Mouse (Mus musculus): Measurements from ENCODE around the gene Myo10. TPM values are rescaled to one million over a fixed set of nuclear protein-coding genes. Genes with fewer than 3 reads are reported as not detected.

Gene Myo10
- polyA plus RNA-seq (2016; fragmentation: Nextera tagmentation; extraction: Ambion mirVana) = 35.0 and 42.8 TPM in 2 replicates

DNA sequence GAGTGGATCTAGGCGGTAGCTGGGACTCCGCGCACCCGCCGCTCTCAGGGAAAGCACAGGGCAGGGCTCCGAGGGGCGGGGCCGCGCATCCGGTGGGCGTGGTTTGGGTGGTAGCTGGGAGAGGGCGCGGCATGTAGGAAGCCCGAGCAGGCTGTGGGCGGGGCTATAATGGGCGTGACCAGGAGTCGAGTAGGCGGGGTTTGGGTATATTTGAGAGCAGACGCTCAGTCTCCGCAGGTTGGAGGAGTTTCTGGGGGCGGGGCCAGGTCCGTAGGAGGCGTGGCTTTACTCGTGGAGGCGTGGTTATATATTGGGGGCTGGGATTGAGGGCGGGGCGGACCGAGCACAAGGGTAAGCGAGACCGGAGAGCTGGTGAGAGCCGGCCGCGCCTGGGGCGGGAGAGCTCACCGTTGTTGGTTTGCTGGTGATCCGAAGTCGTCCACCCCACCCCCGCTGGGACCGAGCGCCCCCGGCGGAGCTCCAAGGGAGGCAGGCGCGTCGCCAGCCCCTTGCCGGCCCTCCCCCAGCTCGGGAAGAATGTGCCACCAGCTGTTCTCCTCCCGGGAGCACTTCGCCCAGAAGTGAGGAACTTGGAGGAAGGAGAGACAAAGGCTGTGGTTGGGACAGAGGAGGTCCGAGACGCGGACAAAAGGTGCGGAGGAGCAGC, at the start of gene Myo10:
Myo10 (plus strand) TSS at position 326 of the 667 bp plus-strand sequence.
- peak within 1 kb of the TSS; percentile 94 for H3K4me2 ChIP-seq (replicated peaks)
- H3K36me3 ChIP-seq = no peaks in the 10 kb centered on the region
- H3K4me3 ChIP-seq = peak within 1 kb of the TSS; percentile 77
- ATAC-seq (ENCODE audit: low FRiP score, low read depth) = peak; percentile 96
- H3K9ac ChIP-seq = peak within 1 kb of the TSS; percentile 72
- 0 out of 2 replicates have a peak within 1 kb of the TSS, but pooled peaks have one; percentile 26 for H3K27ac ChIP-seq
- H3K27me3 ChIP-seq (replicated peaks) = peaks cover 5% of the 10 kb centered on the region; the same call in 1 of the 2 replicates
- WGBS = under 1% methylated on average over 53 of the region's 53 CpGs
- no peaks in the 10 kb centered on the region for H3K9me3 ChIP-seq
- peaks cover 19% of the 10 kb centered on the region for H3K4me1 ChIP-seq

DNA sequence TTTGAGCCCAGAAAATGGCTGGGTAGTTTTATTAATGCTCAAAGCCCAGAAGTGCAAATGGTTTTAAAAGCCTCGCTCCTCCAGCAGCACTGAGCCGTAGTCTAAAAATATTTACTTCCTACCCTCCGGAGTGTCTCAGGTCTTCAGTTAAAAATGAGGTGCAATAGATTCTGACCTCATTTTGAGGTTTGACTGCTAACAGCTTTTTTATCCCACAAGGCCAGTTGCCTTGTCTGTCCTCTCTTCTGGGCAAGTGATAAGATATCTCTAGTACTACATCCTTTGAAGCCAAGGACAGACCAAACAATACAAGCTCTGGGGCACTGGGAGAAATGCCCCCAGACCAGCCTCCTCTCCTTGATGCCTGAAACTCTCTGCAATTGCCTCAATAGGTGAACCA, 49.2 kb upstream of the Myo10 start:
- no peaks in the 10 kb centered on the region for H3K36me3 ChIP-seq
- WGBS = 75% methylated on average over 3 of the region's 3 CpGs
- no peaks in the 10 kb centered on the region for H3K9me3 ChIP-seq
- H3K4me1 ChIP-seq = no peaks in the 10 kb centered on the region
- H3K4me3 ChIP-seq = no peak overlapping the region
- H3K4me2 ChIP-seq (replicated peaks) = no peak overlapping the region
- H3K27ac ChIP-seq = no peak overlapping the region
- no peak for ATAC-seq (ENCODE audit: low FRiP score, low read depth)
- H3K27me3 ChIP-seq (replicated peaks) = no peaks in the 10 kb centered on the region
- no peak overlapping the region for H3K9ac ChIP-seq

DNA sequence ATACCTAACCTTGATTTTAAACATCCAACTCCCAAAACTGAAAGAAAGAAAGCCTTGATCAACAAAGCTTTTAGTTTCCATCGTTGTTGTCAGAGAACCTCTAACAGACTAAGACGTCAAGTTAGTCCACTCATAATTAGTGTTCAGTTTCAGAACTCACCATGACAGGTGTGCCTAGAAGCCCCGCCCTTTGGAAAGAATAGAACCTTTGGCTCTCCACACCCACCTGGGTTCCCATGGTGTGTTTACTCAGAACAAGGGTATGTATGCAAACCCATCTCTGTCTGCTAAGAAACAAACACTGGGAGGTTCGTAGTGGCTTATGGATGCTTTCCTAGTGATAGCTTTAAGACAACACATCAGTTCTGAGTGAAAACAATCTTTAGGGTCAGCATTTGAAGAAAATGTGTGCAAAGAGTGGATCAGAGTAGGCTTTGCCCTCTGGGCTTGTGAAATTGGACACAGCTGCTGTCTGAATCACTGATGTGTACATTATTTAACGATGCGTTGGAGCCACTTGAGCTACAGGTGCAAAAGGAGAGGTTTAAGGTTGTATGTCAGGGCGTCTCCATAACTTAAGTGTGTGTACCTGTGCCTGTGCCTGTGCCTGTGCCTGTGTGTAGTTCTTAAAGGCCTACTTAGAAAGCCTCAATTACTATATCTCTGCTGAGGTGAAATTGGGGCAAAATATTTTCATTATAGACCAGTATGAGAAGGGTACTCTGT, 48.3 kb upstream of the Myo10 start:
- no peak overlapping the region for H3K9ac ChIP-seq
- no peak overlapping the region for H3K4me2 ChIP-seq (replicated peaks)
- H3K27me3 ChIP-seq (replicated peaks) = no peaks in the 10 kb centered on the region
- 90% methylated on average over 7 of the region's 7 CpGs for WGBS
- H3K9me3 ChIP-seq = no peaks in the 10 kb centered on the region
- no peak overlapping the region for H3K4me3 ChIP-seq
- H3K4me1 ChIP-seq = no peaks in the 10 kb centered on the region
- no peak for ATAC-seq (ENCODE audit: low FRiP score, low read depth)
- no peaks in the 10 kb centered on the region for H3K36me3 ChIP-seq
- no peak overlapping the region for H3K27ac ChIP-seq

DNA sequence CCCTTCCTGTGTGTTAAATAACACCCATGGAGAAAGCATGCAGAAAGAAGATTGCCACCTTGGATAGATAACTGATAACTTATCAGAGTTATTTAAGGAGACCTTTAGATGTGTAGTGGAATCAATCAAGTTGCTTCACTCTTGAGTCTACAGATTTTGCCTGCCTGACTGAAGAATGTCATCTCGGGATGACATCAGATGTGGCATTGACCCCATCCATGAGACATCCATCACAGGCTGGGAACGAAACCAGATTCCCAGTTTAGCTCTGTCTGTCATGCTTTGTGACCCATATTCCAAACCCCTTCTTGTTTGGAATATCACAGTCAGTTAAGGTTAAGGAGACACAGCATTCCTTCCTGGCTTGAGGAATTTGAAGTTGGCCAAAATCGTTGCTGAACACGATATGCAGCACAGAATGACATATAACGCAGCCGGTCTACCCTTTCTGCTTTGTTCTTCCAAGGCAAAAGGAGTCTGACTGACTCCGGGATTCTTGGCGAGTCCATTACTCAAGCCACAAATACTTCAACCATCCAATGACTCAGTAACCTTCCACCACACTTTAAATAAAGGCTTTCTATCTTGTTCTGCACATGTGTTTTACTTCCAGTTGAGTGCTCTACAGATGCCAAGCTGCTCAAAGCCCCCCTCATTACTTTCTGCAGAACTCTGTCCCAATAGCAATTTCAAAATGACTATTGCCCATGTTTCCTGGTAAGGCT, 44.8 kb upstream of the Myo10 start:
- Histone ChIP-seq H3K4me2 (replicated peaks) (no peak overlapping the region), H3K9ac (no peak overlapping the region), H3K4me1 (peaks cover 4% of the 10 kb centered on the region; the same call in 1 of the 2 replicates), H3K27ac (no peak overlapping the region), H3K27me3 (replicated peaks) (no peaks in the 10 kb centered on the region), H3K9me3 (no peaks in the 10 kb centered on the region), H3K36me3 (no peaks in the 10 kb centered on the region), H3K4me3 (no peak overlapping the region)
- WGBS = 85% methylated on average over 8 of the region's 8 CpGs
- ATAC-seq (ENCODE audit: low FRiP score, low read depth) = no peak

DNA sequence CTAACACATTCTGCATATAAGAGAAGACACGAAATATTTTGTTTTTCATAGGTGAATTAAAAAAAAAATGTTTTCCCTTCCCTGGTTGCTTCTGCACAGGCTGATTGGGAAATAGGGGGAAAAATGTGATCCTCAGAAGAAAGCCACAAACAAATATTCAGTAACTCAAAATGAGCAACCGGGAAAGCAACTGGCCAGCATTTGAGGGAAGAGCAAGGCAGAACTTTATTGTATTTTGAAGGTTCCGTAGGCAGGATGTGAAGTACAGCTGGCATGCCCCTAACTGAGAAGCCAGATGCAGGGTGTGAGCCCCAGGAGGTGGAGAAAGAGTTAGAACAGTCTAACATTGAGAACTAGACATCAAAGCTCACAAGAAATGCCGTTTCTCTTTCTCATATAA, 44.0 kb upstream of the Myo10 start:
- Histone ChIP-seq H3K4me2 (replicated peaks) (no peak overlapping the region), H3K36me3 (no peaks in the 10 kb centered on the region), H3K27me3 (replicated peaks) (no peaks in the 10 kb centered on the region), H3K9ac (no peak overlapping the region), H3K4me1 (peaks cover 4% of the 10 kb centered on the region; the same call in 1 of the 2 replicates), H3K4me3 (no peak overlapping the region), H3K27ac (no peak overlapping the region), H3K9me3 (no peaks in the 10 kb centered on the region)
- no peak for ATAC-seq (ENCODE audit: low FRiP score, low read depth)
- WGBS = 76% methylated on average over 4 of the region's 4 CpGs

DNA sequence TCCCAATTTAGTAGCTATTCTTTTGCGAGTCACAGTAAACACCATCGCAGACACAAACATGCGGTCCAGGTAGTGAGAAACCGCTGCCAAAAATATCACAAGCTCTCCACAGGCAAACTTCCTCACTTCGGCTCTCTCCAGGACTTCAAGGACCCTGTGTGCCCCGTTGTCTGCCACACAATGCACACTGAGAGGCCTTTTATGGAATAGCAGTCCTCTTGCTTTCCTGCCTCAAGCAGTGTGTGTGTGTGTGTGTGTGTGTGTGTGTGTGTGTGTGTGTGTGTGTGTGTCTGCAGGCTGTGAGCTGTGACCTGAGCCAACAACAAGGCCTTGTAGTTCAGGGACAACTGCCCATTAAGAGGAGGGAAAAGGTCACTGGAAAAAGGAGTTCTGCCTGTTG, 41.6 kb upstream of the Myo10 start:
- Histone ChIP-seq H3K4me2 (replicated peaks) (no peak overlapping the region), H3K36me3 (no peaks in the 10 kb centered on the region), H3K27ac (no peak overlapping the region), H3K4me1 (peaks cover 4% of the 10 kb centered on the region; the same call in 1 of the 2 replicates), H3K4me3 (no peak overlapping the region), H3K27me3 (replicated peaks) (no peaks in the 10 kb centered on the region), H3K9me3 (no peaks in the 10 kb centered on the region), H3K9ac (no peak overlapping the region)
- ATAC-seq (ENCODE audit: low FRiP score, low read depth) = no peak
- 51% methylated on average over 6 of the region's 6 CpGs for WGBS

DNA sequence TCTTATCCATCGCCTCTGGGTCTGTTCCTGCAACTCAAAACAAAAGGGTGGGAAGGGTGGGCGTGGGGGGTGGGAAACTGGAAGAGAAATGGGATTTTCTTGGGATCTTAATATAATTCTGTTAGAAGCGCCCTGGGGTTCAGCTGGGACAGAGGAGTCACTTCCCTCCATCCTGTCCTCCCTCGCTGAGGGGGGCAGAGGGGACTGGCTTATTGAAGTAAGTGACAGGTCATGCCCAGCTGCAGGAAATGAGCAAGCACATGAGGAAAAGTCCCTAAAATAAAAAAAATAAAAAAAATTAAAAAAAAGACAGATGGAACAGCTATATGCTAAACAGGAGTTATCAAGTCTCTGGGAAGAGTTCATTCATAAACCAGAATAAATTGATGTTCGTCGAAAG, 40.3 kb upstream of the Myo10 start:
- Histone ChIP-seq H3K9me3 (no peaks in the 10 kb centered on the region), H3K36me3 (no peaks in the 10 kb centered on the region), H3K27ac (no peak overlapping the region), H3K4me1 (peaks cover 4% of the 10 kb centered on the region; the same call in 1 of the 2 replicates), H3K27me3 (replicated peaks) (no peaks in the 10 kb centered on the region), H3K4me3 (no peak overlapping the region), H3K9ac (no peak overlapping the region), H3K4me2 (replicated peaks) (no peak overlapping the region)
- no peak for ATAC-seq (ENCODE audit: low FRiP score, low read depth)
- 72% methylated on average over 6 of the region's 6 CpGs for WGBS

DNA sequence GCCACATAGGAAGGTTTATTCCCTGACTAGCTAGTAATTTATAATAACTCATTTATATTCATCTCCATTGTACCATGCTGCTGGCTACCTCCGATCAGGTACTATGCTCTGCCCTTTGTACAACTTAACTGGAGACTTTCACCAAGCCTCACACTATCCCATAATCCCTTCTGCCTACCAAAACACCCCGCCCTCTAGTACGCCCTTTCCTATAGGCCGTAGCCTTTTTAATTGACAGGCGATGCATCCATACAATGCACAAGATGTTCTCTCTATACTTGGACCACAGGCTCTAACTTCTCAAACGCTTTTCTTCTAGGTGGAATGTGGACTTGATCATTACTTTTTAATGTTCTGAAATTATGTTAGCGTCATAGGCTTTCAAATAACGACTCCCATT, 39.0 kb upstream of the Myo10 start:
- H3K4me2 ChIP-seq (replicated peaks) = no peak overlapping the region
- ATAC-seq (ENCODE audit: low FRiP score, low read depth) = no peak
- no peak overlapping the region for H3K9ac ChIP-seq
- H3K27me3 ChIP-seq (replicated peaks) = no peaks in the 10 kb centered on the region
- H3K4me3 ChIP-seq = no peak overlapping the region
- H3K36me3 ChIP-seq = no peaks in the 10 kb centered on the region
- H3K9me3 ChIP-seq = no peaks in the 10 kb centered on the region
- no peak overlapping the region for H3K27ac ChIP-seq
- 91% methylated on average over 8 of the region's 8 CpGs for WGBS
- H3K4me1 ChIP-seq = peaks cover 4% of the 10 kb centered on the region; the same call in 1 of the 2 replicates

DNA sequence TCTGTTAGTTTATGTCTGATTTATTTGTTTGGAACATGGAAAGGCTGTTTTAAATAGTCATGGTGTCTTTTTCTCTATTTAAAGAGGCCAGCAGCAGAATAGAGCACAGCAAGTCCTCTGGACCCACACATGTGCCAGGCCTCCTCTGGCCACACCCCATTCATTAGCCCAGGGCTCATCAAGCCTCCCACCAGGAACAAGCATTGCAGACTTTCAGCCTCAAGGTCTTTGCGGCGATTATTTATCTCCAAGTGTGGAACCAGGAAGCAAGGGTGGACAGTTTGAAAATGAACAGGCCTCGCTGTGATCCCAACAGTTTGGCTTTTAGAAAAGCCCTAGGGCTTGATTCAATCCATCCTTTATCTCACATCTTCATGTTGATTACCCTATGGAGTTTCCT, 35.5 kb upstream of the Myo10 start:
- ATAC-seq (ENCODE audit: low FRiP score, low read depth) = no peak
- WGBS = 67% methylated on average over 3 of the region's 3 CpGs

DNA sequence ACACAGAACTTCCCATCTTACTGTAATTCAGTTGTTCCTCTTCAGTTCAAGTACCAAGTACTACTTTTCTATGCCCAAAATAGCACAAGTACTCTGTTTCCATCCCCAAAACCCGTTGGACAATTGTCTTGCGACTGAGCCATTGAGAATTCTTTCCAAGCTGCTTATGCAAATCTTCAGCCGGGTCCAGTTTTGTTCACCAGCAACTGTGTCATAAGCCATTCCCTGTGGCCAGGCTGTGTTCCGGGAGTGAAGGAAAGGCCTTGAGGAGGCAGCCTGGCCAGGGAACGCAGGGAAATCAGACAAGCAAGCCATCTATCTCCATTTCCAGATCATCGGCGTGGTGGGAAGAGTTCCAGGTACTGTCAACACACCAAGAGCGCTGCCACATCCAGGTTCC, 34.4 kb upstream of the Myo10 start:
- H3K4me2 ChIP-seq (replicated peaks) = no peak overlapping the region
- no peak overlapping the region for H3K4me3 ChIP-seq
- H3K9me3 ChIP-seq = no peaks in the 10 kb centered on the region
- no peaks in the 10 kb centered on the region for H3K27me3 ChIP-seq (replicated peaks)
- WGBS = 88% methylated on average over 8 of the region's 8 CpGs
- ATAC-seq (ENCODE audit: low FRiP score, low read depth) = no peak
- no peak overlapping the region for H3K9ac ChIP-seq
- no peaks in the 10 kb centered on the region for H3K36me3 ChIP-seq
- H3K4me1 ChIP-seq = no peaks in the 10 kb centered on the region
- no peak overlapping the region for H3K27ac ChIP-seq

More for the DNA sequence above, 35.5 kb upstream of the Myo10 start:
- H3K27me3 ChIP-seq (replicated peaks) = no peaks in the 10 kb centered on the region
- no peak overlapping the region for H3K9ac ChIP-seq
- H3K9me3 ChIP-seq = no peaks in the 10 kb centered on the region
- no peak overlapping the region for H3K4me2 ChIP-seq (replicated peaks)
- H3K4me3 ChIP-seq = no peak overlapping the region
- no peaks in the 10 kb centered on the region for H3K36me3 ChIP-seq
- no peak overlapping the region for H3K27ac ChIP-seq
- no peaks in the 10 kb centered on the region; the same call in 1 of the 2 replicates for H3K4me1 ChIP-seq

DNA sequence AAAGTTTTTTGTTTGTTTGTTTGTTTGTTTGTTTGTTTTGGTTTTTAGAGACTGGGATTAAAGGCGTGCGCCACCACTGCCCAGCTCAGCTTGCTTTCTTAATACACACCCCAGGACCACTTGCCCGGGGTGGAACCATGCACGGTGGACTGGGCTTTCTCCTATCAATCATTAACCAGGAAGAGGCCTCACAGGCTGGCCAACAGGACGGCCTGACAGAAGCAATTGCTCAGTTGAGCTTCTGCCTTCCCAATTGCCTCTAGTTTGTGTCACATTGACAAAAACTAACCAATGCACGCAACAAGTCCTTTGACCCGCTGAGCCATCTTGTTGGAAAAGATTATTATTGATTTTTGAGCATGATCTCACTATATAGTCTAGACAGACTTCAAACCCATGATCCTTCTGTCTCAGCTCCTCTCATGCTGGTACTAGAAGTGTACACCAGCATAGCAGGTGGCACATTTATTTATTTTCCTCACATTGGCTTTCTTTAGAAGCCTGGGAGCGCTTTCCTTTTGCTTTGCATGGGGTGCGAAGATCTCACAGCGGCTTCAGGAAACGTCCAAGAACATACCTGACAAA, 32.9 kb upstream of the Myo10 start:
- H3K27me3 ChIP-seq (replicated peaks) = no peaks in the 10 kb centered on the region
- 69% methylated on average over 11 of the region's 11 CpGs for WGBS
- ATAC-seq (ENCODE audit: low FRiP score, low read depth) = no peak
- no peaks in the 10 kb centered on the region for H3K36me3 ChIP-seq
- no peak overlapping the region for H3K9ac ChIP-seq
- no peak overlapping the region for H3K4me2 ChIP-seq (replicated peaks)
- H3K9me3 ChIP-seq = no peaks in the 10 kb centered on the region
- no peak overlapping the region for H3K27ac ChIP-seq
- no peak overlapping the region for H3K4me3 ChIP-seq
- H3K4me1 ChIP-seq = no peaks in the 10 kb centered on the region

DNA sequence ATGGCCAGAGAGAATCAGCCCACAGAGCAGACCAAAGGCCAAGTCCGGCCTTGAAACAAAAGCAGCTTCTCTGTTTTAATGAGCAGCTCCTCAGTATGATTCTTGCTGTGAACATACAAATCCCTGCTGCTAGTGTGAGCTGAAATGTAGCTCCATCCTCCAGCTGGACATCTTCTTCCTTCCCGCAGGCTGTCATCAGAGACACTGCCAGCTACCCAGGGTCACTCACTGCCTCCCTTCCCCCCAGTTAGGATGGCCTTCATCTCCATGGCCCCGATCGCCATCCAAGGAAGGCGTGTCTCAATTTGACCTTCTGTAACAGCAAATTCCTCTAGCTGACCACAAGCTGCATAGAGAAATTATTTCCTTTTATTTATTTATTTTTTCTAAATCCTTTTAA, 32.4 kb upstream of the Myo10 start:
- no peak for ATAC-seq (ENCODE audit: low FRiP score, low read depth)
- no peak overlapping the region for H3K4me2 ChIP-seq (replicated peaks)
- H3K9ac ChIP-seq = no peak overlapping the region
- no peaks in the 10 kb centered on the region for H3K36me3 ChIP-seq
- no peaks in the 10 kb centered on the region for H3K27me3 ChIP-seq (replicated peaks)
- no peaks in the 10 kb centered on the region for H3K4me1 ChIP-seq
- no peak overlapping the region for H3K4me3 ChIP-seq
- WGBS = 86% methylated on average over 5 of the region's 5 CpGs
- H3K9me3 ChIP-seq = no peaks in the 10 kb centered on the region
- H3K27ac ChIP-seq = no peak overlapping the region
